Mouse (Mus musculus) cortical plate, adult 2 months (tissue): ENCODE data around the gene Tmem115. TPM values are rescaled to one million over a fixed set of nuclear protein-coding genes. Genes with fewer than 3 reads are reported as not detected.

ENCODE experiments used
- H3K27ac ChIP-seq: fragments of 200-500 bp; 2 replicates; pipeline ENCODE4 v1.5.1; 2012; ENCODE audit warnings: low read length, control low read depth, inconsistent platforms; ENCODE audit not compliant: insufficient read depth
- H3K4me1 ChIP-seq: fragments of 200-500 bp; 2 replicates; pipeline ENCODE4 v1.6.1; 2011; ENCODE audit warnings: low read length; ENCODE audit not compliant: control insufficient read depth, insufficient read depth
- H3K4me3 ChIP-seq: fragments of 200-500 bp; 2 replicates; pipeline ENCODE4 v1.5.1; 2011; ENCODE audit warnings: mild to moderate bottlenecking, low read length, control low read depth; ENCODE audit not compliant: insufficient read depth
- CTCF ChIP-seq: fragments of 200-500 bp; IDR thresholded peaks from 2 replicates; pipeline ENCODE4 v1.5.1; 2011; ENCODE audit warnings: mild to moderate bottlenecking, control low read depth, low read length; ENCODE audit not compliant: insufficient read depth; ENCODE audit errors: extremely low read depth
- POLR2A ChIP-seq: fragments of 200-500 bp; IDR thresholded peaks from 2 replicates; pipeline ENCODE4 v1.6.1; 2011; ENCODE audit warnings: mild to moderate bottlenecking, low read length, control low read depth; ENCODE audit not compliant: insufficient read depth; ENCODE audit errors: extremely low read depth
- polyA plus RNA-seq: library from polyadenylated mRNA; depleted of rRNA; stranded (reverse); fragments of >200 nt; gene quantifications from 2 replicates; pipeline ENCODE4 v1.2.3, GENCODE M21; 2012; rRNA removed

The Tmem115 gene
- polyA plus RNA-seq, 1 experiment: 36.5 TPM

DNA sequence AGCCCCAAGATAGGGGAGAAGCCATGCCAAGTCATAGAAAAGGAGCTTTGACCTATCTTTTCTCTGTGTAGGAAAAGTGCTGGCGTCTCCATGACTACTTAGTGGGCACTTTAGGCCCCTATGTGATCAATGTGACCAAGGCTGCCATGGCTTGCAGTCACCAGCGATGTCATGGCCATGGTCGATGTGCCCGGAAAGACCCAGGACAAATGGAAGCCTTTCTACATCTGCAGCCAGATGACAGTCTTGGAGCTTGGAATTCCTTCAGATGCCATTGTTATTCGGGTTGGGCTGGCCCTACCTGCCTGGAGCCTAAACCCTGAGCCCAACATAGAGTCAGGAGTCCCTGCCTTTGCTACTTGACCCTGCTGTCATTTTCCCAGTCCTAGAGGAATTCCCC, 52.8 kb downstream of the Tmem115 start:
- Histone ChIP-seq H3K4me1 (no peaks in the 10 kb centered on the region), H3K4me3 (no peak overlapping the region), H3K27ac (no peak overlapping the region)
- TF ChIP-seq CTCF (no peak), POLR2A (no peak)

DNA sequence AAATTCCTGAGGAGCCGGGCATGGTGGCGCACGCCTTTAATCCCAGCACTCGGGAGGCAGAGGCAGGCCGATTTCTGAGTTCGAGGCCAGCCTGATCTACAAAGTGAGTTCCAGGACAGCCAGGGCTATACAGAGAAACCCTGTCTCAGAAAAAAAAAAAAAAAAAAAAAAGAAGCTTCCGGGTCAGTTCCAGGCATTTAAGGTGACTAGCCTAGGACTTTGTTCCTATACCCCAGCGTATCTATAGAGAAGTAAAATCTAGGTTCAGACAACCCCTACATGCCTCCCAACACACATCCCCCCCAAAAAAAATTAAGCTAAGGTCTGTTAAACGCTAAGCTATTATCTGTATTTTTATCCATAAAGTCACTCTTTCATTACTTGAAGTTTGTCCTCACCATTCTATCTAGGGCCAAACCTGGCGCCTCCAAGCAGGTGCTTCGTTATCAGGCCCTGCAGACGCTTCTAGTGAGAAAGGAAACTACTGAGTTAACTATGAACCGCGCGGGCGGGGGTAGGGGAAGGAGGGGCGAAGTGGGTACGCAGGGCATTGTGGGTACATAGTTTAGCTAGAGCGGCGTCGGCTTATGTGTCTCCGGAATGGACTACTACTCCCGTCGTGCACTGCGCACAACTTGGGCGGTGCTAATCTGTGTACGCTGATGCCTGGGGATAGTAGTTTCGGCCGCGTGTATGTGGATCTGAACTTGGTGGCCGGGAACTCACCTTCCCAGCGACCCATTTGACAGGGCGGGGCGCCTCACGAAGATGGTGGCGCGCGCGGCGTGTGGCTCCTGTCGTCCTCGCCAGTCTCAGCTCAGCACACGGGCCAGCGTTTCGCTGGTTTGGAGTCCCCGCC, 53.5 kb downstream of the Tmem115 start, which contains the start of gene Ifrd2:
Gene Ifrd2 (plus strand): TSS at position 669 of the 859 bp plus-strand sequence.
- no peak for TF ChIP-seq POLR2A
- TF ChIP-seq CTCF: no peak
- Histone ChIP-seq H3K4me1 (no peaks in the 10 kb centered on the region), H3K27ac (no peak within 1 kb of the TSS), H3K4me3 (peak within 1 kb of the TSS; percentile 60)

- no peaks in the 10 kb centered on the region for H3K4me1 ChIP-seq
- peak overlapping the region; percentile 60 for H3K4me3 ChIP-seq
- no peak overlapping the region for H3K27ac ChIP-seq
- TF ChIP-seq POLR2A (no peak), CTCF (no peak)
These were observed 54.3 kb downstream of the Tmem115 start for GRCm38 (mm10) chr9:107587833-107588639.

Other genes with a start within 250 kb of the Tmem115 start
- gene Mapkapk3, start 244.1 kb upstream of the Tmem115 start, polyA plus RNA-seq: 4.4 and 5.1 TPM in 2 replicates
- 4.6 and 5.7 TPM in 2 replicates for gene Cish, start 237.9 kb upstream of the Tmem115 start, polyA plus RNA-seq
- 33.0 and 33.7 TPM in 2 replicates for gene Hemk1, start 195.6 kb upstream of the Tmem115 start, polyA plus RNA-seq
- gene 6430571L13Rik, start 193.3 kb upstream of the Tmem115 start, polyA plus RNA-seq: 5.1 and 5.2 TPM in 2 replicates
- 29.2 and 32.9 TPM in 2 replicates for gene Cacna2d2, start 134.3 kb upstream of the Tmem115 start, polyA plus RNA-seq
- 29.5 and 31.3 TPM in 2 replicates for gene Cyb561d2, start 8.2 kb downstream of the Tmem115 start, polyA plus RNA-seq
- gene Nprl2, start 8.3 kb downstream of the Tmem115 start, polyA plus RNA-seq: 66.7 and 67.2 TPM in 2 replicates
- gene Zmynd10, start 13.4 kb downstream of the Tmem115 start, polyA plus RNA-seq: 6.0 and 6.7 TPM in 2 replicates
- gene Rassf1, start 17.6 kb downstream of the Tmem115 start, polyA plus RNA-seq: 24.4 and 24.5 TPM in 2 replicates
- 139 and 143 TPM in 2 replicates for gene Tusc2, start 29.3 kb downstream of the Tmem115 start, polyA plus RNA-seq
- gene Hyal2, start 34.0 kb downstream of the Tmem115 start, polyA plus RNA-seq: 9.7 and 10.3 TPM in 2 replicates
- 5.0 and 5.7 TPM in 2 replicates for gene Hyal1, start 43.0 kb downstream of the Tmem115 start, polyA plus RNA-seq
- 13.8 and 13.9 TPM in 2 replicates for gene Naa80, start 44.9 kb downstream of the Tmem115 start, polyA plus RNA-seq
- gene Hyal3, start 46.9 kb downstream of the Tmem115 start, polyA plus RNA-seq: 0.44 and 0.48 TPM in 2 replicates
- gene Ifrd2, start 53.7 kb downstream of the Tmem115 start, polyA plus RNA-seq: 16.3 and 18.6 TPM in 2 replicates
- 2.4 and 4.3 TPM in 2 replicates for gene Sema3b, start 75.3 kb downstream of the Tmem115 start, polyA plus RNA-seq
- gene Gnai2, start 101.4 kb downstream of the Tmem115 start, polyA plus RNA-seq: 283 and 286 TPM in 2 replicates
- gene Slc38a3, start 135.6 kb downstream of the Tmem115 start, polyA plus RNA-seq: 134 and 156 TPM in 2 replicates
- gene Gnat1, start 145.8 kb downstream of the Tmem115 start, polyA plus RNA-seq: 0.40 and 0.42 TPM in 2 replicates
- gene Sema3f, start 176.5 kb downstream of the Tmem115 start, polyA plus RNA-seq: 29.1 and 30.1 TPM in 2 replicates
- 138 and 156 TPM in 2 replicates for gene Rbm5, start 237.1 kb downstream of the Tmem115 start, polyA plus RNA-seq